Mouse (Mus musculus) c-Kit-positive CD71-positive TER-119-positive erythroid progenitor cells, embryonic 14.5 days (primary cell): ENCODE measurements around the gene Sart3.

Experiments used
- DNase-seq: peaks from one replicate; pipeline ENCODE4 v3.0.0-alpha.2; 2013; ENCODE audit warnings: low spot score

The Sart3 gene

DNA sequence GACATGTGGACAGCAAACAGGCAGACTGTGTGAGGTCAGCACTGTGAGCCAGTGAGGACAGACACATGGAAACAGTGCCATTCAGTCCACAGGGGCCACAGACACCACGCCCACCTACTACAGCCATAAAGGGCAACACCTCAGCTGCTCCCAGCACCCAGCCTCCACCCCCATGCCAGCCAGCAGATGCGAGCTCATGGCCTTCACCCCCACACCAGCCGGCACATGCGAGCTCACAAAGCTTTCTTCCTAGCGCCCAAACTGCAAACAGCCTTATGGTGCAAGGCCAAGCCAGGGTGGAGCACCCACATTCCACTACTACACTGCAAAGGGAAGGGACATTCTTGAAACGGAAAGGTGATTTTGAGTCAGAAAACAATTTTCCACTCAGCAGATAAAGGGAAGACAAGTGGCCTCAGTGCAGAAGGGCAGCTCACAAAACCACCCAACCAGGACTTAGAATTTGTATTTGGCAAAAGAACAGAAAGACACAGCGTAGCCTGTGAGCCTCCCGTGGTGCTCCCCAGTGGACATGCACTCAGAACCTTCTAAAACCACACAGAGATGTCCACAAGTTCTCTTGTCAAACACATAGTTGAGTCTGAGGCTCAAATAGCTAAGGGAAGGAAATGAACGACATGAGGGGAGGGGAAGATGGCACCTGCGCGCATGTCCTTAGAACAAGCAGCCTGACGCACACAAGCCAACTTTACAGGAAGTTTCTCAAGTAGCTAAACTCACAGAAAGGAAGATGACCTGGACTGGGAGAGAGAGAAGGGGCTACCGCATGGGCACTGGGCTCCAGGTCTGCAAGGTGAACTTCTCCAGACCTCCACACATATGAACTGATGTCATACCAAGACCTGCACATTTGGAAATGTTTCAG is 6.4 kb downstream of the Sart3 start:
- DNase-seq, result no peak

DNA sequence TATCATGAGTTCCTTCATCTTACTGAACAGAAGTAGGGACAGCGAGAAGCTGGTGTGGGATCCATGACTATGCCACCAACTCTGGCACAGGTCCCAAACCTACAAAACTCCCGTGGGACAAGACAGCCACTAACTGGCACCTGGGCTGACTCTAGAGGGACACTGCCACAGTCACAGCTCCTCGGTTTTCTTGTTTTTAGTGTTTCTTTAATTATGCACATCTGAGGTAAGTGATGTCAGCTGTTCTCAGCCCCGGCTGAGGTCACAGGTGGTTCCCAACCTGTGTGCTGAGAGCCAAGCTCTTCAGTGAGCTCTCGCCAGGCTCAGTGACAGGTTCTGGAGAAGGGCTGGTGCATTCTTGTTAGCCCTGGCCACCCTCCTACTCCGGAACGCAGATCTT is 7.9 kb downstream of the Sart3 start:
- no peak for DNase-seq

DNA sequence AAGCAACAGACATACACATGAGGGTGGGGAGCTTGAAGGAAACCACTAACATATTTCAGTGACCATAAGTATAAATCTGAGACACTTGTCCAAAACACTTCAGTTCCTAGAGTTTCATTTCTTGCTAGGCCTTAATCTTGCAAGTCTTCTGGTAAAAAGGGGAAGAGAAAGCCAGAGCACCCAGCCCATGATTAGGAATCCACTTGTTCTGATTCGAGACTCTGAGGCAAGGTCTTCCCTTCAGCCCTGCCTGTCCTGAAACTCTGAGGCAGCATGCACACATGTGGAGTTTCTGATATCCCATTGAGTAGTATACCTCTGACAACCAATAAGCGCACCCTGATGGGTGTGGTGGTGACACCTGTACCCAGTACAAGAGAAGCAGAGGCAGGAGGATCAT is 10.7 kb downstream of the Sart3 start:
- DNase-seq, result no peak

DNA sequence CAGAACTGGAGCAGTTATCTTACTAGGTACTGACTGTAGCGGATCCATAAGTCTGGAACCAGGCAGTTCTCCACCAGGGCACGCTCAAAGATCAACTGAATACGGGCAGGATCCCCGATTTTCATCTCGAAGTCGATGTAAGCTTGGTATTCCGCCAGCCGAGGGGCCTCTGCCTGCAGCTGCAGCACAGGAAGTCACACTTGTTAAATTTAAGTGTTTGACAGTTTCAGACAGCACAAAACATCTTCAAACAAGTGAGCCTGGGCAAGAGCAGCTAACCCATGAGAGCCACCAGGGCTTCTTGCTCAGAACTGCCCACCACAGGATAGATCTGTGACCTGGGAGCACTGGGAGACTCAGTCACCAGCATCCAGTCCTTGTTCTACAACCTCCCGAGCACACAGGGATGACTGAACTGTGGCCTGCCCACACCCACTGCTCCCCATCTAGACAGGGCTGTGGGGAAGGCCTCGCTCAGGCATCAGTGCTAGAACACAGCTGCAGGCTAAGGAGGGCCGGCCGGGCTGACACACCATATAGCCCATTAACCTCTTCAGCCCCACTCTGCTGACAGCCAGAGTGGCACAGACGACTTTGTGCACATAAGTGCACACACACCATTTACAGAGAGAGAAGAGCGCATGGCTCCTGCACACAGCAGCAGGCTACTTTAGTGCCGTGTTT is 16.8 kb downstream of the Sart3 start:
- no peak for DNase-seq

DNA sequence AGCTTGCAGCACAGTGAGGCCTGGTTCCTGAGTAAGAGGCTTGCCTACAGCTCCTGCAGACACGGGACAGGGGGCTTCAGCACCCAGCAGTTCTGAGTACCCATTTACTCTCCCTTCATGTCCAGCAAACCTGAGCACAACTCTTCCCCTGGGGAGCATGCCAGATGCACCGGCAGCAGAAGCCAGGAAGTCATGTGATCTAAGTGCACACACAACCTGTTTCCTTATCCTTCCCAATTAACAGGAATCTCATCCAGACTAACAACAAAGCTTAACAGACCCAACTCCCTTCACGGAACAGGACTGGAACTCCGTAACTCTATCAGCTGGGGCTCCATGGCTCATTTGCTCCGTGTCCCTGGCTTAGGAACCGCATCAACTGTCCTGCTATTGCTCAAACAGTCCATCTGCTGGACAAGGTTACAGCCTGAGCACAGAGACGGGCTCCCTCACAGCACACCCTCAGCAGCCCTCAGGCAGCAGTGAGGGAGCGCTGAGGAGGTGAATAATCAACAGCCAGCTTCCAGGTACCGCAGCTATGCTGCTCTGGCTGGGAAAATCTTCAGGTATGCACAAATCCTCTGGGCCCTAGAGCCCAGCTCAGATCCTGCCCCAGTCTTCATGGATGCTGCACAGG is 20.7 kb downstream of the Sart3 start:
- DNase-seq, result no peak

DNA sequence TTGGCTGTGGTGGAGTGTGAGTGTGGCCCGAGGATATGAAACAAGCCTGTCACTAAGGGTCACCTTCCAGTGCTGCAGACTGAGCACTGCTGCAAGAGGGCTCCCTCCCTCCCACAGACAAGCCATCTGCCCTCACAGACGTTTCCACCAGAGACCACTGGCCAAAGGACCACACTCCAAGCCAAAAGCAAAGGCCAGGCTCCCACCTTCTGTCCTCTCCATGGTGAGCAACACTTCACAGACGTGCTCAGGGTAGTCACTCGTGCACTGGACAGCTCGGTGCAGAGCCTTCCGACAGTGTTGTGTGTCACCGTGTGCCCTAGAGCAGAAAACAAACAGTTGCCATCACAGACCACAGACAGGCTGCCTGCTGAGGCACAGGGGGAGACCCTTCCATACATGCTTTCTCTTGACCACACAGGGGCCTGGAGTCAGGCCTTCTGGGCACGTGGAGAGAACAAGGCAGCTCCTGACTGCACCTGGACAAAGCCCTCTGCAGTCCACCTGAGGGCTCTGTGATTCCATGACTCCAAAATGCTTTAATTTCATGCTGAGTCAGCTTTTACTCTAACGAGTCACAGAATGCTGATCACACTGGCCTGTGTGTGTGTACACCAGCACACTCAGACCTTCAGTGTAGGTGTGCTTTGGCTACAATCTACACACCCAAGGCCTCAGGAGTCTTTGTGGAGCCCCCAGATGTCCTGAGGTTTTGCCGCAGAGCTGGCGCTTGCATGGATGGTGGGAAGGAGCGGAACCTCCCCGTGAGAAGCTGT is 23.6 kb downstream of the Sart3 start:
- DNase-seq, result no peak

DNA sequence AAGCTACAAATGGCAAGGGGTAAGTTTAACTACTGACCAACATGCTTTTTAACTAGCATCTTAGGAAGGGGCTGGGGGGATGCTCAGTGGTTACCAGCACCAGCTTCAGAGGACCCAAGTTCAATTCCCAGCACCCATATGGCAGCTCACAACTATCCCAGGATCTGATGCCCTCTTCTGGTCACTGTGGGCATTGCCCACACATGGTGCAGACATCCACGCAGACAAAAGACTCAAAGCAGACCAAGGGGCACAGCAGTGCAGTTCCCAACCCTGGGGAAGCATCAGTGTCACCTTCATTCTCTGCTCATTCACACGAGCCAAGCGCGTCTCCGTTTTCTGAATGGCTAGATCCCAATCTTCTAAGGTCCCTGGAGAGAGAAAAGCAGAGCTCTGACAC is 24.7 kb downstream of the Sart3 start:
- no peak for DNase-seq

DNA sequence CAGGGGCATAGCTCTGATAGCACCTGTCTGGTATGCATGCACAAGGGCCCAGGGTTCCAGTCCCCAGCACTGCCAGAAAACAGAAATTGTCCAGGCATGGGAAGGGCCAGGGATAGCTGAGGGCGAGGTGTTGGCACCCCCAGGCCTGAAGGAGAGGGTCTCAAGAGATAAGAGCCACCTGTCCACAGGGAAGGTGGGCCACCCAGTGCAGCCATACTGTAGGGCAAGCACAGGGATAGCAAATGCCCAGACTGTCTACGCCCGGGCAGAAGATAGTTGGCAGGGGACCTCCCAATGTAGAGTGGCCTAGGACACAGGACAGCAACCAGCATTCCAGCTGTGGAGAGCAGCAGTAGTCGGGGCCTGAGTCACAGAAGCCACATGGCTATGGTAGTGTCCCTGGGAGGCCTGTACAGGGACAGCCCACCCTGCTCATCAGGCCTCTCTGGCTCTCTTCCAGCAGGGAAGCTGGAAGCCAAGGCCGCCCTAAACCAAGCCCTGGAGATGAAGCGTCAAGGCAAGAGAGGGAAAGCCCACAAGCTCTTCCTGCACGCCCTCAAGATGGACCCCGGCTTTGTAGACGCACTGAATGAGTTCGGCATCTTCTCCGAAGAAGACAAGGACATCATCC is 34.6 kb downstream of the Sart3 start:
- DNase-seq, result no peak

DNA sequence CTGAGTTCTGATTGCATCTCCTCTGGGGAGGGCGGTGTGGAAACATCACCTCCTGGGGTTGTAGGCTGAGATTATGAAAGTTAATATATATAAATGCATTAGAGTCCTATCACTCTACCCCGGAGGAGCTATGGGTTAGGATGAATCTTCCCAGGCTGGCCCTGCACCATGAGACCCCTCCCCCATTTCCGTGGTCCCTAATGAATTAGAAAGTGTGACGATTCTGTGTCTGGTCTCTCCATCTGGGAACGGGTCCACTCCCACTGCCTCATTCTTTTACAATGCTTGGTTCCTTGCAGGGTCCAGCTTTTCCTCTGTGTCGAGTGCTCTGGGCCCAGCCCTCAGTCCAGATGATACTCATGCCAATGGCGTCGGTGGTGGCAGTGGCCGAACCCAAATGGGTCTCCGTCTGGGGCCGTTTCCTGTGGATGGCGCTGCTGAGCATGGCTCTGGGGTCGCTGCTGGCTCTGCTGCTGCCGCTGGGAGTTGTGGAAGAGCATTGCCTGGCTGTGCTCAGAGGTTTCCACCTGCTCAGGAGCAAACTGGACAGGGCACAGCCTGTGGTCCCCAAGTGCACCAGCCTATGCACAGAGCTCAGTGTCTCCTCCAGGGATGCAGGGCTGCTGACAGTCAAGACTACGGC is 35.7 kb downstream of the Sart3 start:
- no peak for DNase-seq

DNA sequence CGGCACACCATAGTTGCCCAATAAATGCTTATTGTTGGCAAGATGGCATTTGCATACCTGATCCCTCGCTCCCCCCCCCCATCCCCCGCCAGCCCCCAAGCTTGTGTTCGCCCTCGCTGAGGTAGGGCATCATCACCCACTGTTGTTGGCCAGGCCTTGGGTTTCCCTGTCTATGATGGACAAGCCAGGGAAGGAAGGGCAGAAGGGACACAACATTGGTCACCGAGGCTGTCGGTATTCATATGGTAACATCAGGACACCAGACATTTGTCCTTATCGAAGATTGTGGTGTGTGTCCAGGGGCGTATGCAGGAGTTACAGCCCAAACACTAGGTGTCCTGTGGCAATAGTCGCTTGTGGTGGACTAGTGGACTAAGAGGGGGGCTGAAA is 36.2 kb downstream of the Sart3 start:
- DNase-seq, result peak; percentile 20

DNA sequence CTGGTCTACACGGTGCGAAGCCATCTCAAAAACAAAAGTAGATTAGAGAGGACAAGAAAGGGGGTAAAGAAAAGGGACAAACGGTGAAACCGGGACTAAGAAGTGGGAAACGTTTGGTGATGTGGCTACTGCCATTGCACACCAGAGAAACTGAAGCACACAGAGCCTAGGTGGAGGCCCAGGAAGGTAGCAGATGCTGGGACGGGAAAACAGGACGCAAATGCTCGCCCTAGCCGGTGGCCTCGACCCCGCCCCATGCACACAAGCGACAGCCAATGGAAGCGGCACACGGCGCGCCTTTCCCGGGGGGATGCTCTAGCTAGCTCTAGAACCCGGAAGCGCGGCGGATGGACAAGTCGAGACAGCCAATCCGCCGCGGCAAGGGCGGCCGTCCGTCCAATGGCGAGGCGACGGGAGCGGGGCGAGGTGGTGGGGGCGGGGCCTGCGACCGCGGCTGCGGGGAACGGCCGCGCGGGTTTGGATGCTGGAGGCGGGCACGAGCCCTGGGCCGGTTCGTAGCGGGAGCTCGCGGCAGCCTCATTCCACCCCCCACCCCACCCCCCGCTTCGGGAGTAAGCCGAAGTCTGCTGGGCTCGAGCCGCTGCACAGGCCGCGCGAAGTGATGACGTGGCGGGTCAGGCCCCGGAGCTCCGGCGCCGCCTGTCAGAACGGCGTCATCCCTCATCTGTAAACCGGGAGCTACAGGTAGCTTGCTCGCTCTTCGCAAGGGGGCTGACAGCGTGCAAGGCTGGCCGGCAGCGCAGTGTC is 36.8 kb downstream of the Sart3 start, which contains the start of gene Ficd:
Gene Ficd (plus strand): TSS at position 459 of the 768 bp plus-strand sequence.
- DNase-seq, result peak; percentile 95

DNA sequence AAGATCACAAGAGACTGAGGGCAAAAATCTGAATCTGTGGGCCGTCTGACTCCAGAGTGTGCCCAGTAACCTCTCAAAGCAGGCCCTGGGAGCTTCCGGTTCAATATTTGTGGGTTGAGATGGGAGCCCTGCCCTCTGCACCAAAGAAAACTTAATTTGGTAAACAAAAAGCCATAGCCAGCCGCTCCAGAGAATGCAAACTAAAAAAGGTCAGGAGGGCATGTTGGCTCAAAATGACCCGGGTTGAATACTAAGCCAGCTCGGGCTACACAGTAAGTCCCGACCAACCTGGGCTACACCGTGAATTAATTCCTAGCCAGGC is 37.3 kb downstream of the Sart3 start:
- DNase-seq, result no peak

DNA sequence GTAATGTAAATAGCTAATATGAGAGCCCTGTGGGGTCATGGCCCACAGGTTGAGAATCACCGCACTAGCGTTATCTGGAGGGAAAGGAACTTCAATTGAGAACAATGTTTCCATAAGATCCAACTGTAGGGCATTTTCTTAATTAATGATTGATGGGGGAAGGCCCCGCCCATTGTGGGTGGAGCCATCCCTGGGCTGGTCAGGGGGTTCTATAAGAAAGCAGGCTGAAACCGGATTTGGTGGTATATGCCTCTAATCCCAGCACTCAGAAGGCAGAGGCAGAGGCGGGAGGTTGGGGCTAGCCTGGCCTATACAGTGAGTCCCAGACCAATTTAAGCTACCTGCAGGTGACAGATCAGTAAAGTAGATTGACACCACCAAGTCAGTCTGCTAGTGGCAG is 37.9 kb downstream of the Sart3 start:
- no peak for DNase-seq

DNA sequence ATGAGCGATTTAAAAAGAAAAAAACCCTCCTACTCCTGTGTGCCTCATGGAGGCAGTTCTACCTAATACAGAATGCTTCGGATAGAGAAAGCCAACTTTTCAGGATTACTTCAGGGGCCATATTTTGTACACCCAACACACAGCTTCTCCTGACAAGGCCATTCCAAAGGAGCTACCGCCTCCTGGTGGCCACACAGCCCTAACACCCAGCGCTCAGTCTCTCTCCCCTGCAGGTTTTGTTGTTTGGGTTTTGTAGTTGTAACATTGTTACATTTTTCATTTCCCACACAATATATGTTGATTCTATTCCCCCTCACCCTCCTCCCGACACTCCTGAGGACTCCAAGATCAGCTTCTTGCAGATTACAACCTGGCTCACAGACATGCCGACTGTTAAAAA is 40.1 kb downstream of the Sart3 start:
- DNase-seq, result no peak

DNA sequence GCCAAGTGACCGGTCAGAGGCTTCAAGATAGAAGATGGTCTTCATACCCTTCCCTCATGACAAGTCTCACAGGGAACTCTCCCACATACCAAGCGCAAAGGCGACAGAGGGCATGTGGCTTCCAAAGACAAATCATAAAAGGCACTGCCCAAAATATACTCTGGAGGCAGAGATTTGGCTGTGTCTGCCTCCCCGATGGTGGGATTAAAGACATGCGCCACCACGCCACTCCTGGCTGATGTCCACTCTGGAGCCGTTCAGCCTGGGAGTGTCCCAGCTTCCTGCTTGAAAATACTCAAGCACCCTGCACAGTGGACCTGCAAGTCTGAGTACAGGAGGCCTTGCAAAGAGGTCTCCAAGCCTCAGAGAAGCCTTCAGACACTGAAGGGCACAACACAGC is 41.1 kb downstream of the Sart3 start:
- no peak for DNase-seq

DNA sequence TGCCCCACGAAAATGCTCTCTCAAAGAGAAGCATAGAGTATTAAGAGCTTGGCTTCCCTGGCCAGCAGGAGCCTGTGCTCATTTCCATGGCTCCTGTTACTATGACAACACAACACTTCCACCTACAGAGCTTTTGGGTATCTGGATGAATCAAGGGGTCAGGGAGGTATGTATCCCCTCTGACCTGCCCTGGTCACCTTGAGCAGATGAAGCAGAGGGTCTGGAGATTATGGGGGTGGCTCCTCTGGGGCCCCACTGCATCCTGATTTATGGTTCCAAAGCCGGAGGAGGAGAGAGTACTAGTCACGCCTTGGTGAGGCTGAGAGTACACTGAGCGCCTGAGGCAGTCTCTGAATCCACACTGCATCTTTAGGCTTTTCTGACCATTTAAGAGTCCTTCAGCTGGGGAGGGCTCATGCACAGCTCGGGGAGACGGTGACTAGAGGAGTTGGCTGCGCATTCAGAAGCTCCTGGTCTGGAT is 41.6 kb downstream of the Sart3 start:
- no peak for DNase-seq

DNA sequence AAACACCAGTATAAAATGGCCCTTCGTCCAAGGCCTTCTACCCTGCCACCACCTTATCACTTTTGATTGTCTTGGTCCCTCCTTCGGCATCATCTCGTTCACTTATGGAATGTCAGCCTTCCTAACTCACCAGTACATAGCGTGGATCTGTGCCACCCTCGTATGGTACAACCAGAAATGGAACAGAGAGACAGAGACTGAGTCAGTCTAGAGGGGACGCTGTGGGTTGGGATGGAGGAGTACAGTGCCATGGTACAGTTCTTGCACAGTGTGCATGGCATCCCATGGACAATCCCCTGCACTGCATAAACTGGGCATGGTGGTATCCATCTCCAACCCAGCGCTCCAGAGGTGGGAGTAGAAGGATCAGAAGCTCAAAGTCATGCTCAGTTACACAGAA is 43.6 kb downstream of the Sart3 start:
- DNase-seq, result no peak

DNA sequence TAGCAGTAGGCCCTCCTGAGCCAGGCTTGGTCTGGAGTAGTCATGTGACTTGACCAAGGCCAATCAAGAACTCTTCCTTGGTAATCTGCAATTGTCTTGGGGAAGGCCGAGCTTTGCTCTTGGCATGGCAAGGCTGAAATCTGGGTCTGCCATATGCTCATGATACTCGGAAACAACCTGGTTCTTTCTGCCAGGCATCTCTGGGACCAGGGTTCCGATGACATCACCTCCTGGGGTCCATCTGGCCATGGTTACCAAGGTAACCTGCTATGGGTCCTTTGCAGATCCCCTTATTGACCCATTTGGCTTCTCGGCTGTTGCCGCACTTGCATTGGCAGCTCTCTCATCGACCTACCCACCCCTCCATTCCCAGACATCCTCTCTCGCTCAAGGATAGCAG is 44.3 kb downstream of the Sart3 start:
- no peak for DNase-seq

DNA sequence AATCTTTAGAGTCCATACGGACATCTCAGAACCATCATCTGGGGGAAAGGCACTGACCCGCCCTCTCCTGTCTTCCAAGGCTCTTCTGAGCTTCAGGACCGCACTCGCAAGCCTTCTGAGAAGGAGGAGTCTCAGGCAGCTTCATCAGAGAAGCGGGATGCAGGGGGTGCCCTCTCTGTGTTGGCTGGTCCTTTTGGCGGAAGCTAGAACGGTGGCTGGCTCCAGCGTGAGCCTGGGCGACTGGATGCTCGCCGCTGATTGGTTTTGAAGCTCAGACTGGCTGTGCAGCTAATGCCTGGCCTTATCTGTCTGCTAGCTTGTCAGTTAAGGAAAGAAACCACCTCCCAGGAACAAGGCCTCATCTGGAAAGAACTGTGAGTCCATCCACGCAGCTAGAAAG is 45.1 kb downstream of the Sart3 start:
- DNase-seq, result no peak

DNA sequence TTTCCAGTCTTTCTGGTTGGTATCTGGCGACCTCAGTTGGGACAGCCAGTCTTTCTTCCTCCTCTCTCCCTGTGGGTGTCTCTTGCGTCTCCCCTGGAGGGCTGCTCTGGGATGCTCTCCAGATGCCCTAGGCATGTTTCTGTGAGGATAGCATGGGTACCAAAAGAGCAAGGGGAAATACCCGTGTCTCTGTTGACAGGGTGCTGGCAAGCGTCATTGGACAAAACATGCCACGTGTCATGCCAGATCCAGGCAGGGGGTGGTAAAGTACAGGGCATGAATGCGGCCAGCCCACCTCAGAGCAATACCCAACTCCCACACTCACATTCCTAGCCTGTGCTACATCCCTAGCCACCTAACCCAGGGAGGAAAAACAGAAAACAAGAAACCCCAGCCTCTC is 45.7 kb downstream of the Sart3 start:
- DNase-seq, result no peak

DNA sequence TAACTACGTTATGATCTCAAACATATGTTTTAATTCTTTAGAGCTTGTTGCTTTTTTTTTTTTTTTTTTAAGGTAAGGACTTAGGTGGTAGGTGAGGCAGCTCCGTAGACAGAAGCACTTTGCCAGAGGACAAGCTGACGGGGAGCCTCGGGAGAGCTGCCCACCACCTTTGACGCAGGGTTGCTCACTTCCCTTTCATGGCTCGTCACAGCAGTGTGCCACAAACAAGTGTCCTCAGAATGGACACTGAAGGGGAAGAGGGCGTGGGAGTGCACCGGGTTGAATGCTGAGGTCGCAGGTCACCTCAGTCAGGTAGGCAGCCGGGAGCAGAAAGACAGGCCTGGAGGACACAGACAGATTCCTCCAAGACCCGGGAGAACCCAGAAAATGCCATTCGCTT is 46.9 kb downstream of the Sart3 start:
- DNase-seq, result no peak
